Mouse (Mus musculus) layer of hippocampus, adult 8-10 months (tissue): Measurements from ENCODE around the gene Hnrnpd. TPM values are rescaled to one million over a fixed set of nuclear protein-coding genes. Genes with fewer than 3 reads are reported as not detected.

Experiments used
- DNase-seq, 2 experiments: peaks; one replicate each; pipeline ENCODE4 v3.0.0; 2022; ENCODE audit warnings: low spot score in 2 of 2
- total RNA-seq, 4 experiments: library from RNA; stranded (reverse); gene quantifications; 2 replicates each; pipeline ENCODE4 v1.2.4; 2022

The Hnrnpd gene
- total RNA-seq, 4 experiments from 2014 or later: 171 to 222 (median 202) TPM

DNA sequence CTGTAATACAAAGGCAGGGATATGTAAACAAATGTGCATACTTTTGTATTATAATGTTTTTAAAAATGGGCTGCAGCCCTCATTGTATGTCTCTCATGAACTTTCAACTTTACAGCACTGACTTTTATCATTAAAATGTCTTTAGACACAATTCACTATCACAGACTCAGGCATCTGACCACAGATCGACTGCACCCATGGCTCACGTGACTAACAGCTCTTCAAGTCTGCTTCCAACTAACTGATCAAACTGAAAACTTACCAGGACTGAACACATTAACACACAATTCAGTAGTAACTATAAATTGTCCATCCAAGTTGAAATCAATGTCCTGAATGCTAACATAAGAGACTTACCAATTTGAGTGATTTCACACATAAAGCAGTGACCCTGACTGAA is 18.8 kb downstream of the Hnrnpd start:
- DNase-seq: no peak

GRCm38 (mm10) chr5:99959236-99959936 is 19.4 kb downstream of the Hnrnpd start:
- DNase-seq: no peak

DNA sequence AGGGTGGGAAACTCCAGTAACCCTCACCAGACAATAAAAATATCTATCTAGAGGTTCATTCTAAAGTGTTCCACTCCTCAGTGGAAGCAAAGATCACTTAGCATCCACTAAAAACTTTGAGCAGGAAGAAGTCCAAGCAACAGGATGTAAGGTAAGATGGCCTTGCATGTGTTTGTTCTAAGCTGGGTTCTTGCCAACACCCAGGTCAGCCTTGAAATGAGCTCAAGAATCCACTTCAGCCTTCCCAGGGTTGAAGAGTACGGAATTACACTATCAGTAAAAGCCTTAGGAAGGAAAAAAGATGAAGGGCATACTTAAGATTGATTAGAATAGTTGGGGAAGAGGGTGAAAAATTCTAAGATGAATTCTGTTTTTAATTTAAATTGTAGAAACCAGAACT is 20.1 kb downstream of the Hnrnpd start:
- DNase-seq: no peak

- no peak for DNase-seq
Measured at GRCm38 (mm10) chr5:99953883-99954282, 24.9 kb downstream of the Hnrnpd start.

- no peak for DNase-seq
Measured at GRCm38 (mm10) chr5:99952513-99952912, 26.2 kb downstream of the Hnrnpd start.

GRCm38 (mm10) chr5:99941776-99942502 is 36.8 kb downstream of the Hnrnpd start:
- no peak for DNase-seq

GRCm38 (mm10) chr5:99941273-99941672 is 37.5 kb downstream of the Hnrnpd start:
- no peak for DNase-seq

DNA sequence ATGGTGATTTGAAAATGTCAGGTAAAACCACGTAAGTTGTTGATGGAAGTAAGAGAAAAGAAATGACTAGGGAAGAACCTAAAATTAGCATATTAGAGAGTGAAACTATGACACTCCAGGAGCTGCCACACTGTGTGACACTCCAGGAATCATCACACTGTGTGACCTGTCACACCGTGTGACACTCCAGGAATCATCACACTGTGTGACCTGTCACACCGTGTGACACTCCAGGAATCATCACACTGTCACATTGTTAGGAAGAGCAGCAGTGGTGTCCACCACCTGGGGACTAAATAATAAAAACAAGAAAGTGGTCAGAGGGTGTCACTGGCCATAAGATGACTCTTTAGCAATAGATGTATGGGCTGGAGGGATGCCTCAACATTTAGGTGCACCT is 39.3 kb downstream of the Hnrnpd start:
- DNase-seq: no peak

GRCm38 (mm10) chr5:99931910-99932309 is 46.8 kb downstream of the Hnrnpd start:
- no peak for DNase-seq

DNA sequence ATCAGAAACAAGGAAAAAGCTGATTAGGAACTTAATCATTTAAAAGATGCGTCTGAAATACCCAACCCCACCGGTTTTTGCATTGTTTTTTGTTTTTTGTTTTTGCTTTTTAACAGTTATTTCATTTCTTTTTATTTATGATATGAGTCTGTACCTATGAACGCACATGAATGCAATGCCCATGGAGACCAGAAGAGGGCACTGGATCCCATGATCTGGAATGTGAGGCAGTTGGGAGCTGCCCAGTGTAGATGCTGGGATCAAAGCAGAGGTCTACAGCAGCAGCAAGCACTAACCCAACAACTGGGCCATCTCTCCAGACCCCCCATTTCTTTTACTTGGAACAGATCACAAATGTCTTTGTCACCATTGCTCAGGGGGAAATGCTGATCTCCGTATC is 50.8 kb downstream of the Hnrnpd start:
- no peak for DNase-seq

DNA sequence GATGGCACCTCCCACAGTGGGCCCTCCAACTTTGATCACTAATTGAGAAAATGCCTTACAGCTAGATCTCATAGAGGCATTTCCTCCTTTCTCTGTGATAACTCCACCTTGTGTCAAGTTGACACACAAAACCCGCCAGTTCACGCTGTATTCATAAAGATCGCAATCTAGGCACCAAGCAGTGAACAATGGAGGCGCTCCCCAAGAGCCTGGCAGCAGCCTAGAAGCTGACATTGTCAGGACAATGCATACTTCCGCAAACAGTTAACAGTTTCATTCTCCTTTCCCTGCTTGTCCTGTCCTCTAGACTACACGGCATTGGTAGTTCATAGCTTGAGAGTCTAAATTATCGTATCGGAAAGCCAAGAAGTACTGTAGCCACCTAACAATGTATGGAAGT is 56.7 kb downstream of the Hnrnpd start:
- no peak for DNase-seq

DNA sequence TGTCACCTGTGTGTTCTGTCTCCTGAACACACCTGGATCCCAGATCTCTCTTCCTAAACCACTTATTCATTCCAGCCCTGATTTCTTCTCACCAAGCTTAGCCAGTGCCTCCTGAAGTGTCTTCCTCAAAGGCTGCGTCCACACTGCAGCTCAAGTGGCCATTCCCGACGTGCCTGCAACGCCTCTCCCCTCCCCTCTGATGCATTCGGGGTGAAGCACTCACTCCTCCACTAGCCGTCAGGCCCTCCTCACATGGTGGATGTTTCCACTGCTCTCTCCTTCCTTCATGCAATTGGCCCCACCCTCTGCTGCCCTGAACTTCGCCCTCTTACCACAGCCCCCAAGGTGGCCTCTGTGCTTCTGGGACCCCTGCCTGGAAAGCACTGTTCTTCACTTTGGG is 63.2 kb downstream of the Hnrnpd start:
- DNase-seq: no peak

GRCm38 (mm10) chr5:99906181-99906956 is 72.4 kb downstream of the Hnrnpd start, which contains the start of gene Vamp9:
Gene Vamp9, plus strand, starts transcription at chr5:99906254.
- peak; percentile 93 to 94 for DNase-seq

Other genes starting within 250 kb of the Hnrnpd start
- 10 to 100 TPM; 15.6 to 18.0 (median 16.5) TPM for gene Rasgef1b, start 249.9 kb downstream of the Hnrnpd start, total RNA-seq
- gene Vamp9, start 72.7 kb downstream of the Hnrnpd start, total RNA-seq: 1 to 10 TPM in 2 of 4 experiments, under 1 TPM in 1, not detected in 1; 0.52 to 1.5 (median 1.0) TPM
- 1 to 10 TPM; 1.4 to 3.1 (median 1.6) TPM for gene 4930524J08Rik, start 123 bp upstream of the Hnrnpd start, total RNA-seq
- 100 to 1,000 TPM; 182 to 223 (median 194) TPM for gene Hnrnpdl, start 60.7 kb upstream of the Hnrnpd start, total RNA-seq
- 10 to 100 TPM; 51.4 to 56.9 (median 55.1) TPM for gene Enoph1, start 61.0 kb upstream of the Hnrnpd start, total RNA-seq
- 10 to 100 TPM; 61.3 to 73.4 (median 69.5) TPM for gene Tmem150c, start 180.9 kb upstream of the Hnrnpd start, total RNA-seq